ENCODE assay signal across 27 mouse cellular contexts in the genomic region with DNA sequence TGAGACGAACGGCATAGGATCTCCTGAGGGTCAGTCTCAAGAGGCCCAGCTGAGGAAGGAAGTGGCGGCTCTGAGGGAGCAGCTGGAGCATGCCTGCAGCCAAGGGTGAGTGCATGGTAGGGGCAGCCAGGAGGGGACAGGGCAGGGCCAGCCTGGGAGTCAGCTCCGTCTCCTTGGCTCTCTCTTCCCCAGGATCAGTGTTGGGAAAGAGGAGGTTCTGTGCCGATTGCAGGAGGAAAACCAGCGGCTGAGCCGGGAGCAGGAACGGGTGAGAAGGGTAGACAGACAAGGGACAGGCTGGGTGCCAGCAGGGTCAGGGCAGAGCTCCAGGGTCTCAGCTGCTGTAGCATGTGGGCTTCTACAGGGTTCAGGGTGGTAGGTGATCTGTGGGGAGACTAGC. TPM values are rescaled to one million over a fixed set of nuclear protein-coding genes. Genes with fewer than 3 reads are reported as not detected.
DNase-seq lines count a peak whose midpoint lies in the region; ATAC-seq lines count a peak whose summit lies in the region.
"Had no signal": no experiment of that assay in that cellular context is flagged by ENCODE, and none has a peak within 500 bp of the region (broad histone marks: within the 10 kb centered on the region; RNA-seq: fewer than 3 reads in every experiment).

No protein-coding gene starts in this region.

- WGBS in limb, embryonic 12.5 days: 79% methylated on average over 8 of the region's 8 CpGs
- WGBS in limb, embryonic 10.5 days: 83% methylated on average over 8 of the region's 8 CpGs
- 77% methylated on average over 8 of the region's 8 CpGs for WGBS in limb, embryonic 13.5 days
- WGBS in intestine, embryonic 16.5 days: 78% methylated on average over 8 of the region's 8 CpGs

- no peaks in the 10 kb centered on the region for H3K27me3 ChIP-seq in limb, embryonic 12.5 days
- no peaks in the 10 kb centered on the region for H3K27me3 ChIP-seq in limb, embryonic 10.5 days (ENCODE audit: low read depth, poor library complexity, severe bottlenecking)
- H3K27me3 ChIP-seq in limb, embryonic 13.5 days: no peaks in the 10 kb centered on the region
- H3K27me3 ChIP-seq in intestine, embryonic 16.5 days (replicated peaks; ENCODE audit: control insufficient read depth, insufficient read depth, low read length): no peaks in the 10 kb centered on the region
- H3K27me3 ChIP-seq: embryonic facial prominence, embryonic 13.5 days; forebrain, embryonic 15.5 days; heart, embryonic 12.5 days; hindbrain, embryonic 13.5 days; midbrain, embryonic 15.5 days; Patski had no signal

- no peak overlapping the region for H3K4me2 ChIP-seq in limb, embryonic 12.5 days
- H3K4me2 ChIP-seq in limb, embryonic 13.5 days (replicated peaks): no peak overlapping the region
- no peak overlapping the region for H3K4me2 ChIP-seq in intestine, embryonic 16.5 days (ENCODE audit: low read depth, low read length)
- H3K4me2 ChIP-seq: embryonic facial prominence, embryonic 13.5 days; forebrain, embryonic 15.5 days; heart, embryonic 12.5 days; hindbrain, embryonic 13.5 days; liver, embryonic 11.5 days; midbrain, embryonic 15.5 days had no signal

- ATAC-seq in limb, embryonic 12.5 days (ENCODE audit: insufficient number of reproducible peaks, insufficient read depth, low FRiP score, low TSS enrichment, low read depth): no peak
- no peak for ATAC-seq in limb, embryonic 13.5 days (ENCODE audit: low FRiP score, low read depth)
- no peak for ATAC-seq in intestine, embryonic 16.5 days
- ATAC-seq: forebrain, embryonic 15.5 days; intestine, postnatal 0 days; midbrain, embryonic 15.5 days; Patski had no signal

- H3K27ac ChIP-seq in limb, embryonic 12.5 days: no peak overlapping the region
- H3K27ac ChIP-seq in limb, embryonic 10.5 days: no peak overlapping the region
- H3K27ac ChIP-seq in limb, embryonic 13.5 days: no peak overlapping the region
- H3K27ac ChIP-seq in intestine, embryonic 16.5 days (ENCODE audit: low read length): no peak overlapping the region
- H3K27ac ChIP-seq: embryonic facial prominence, embryonic 13.5 days; forebrain, embryonic 10.5 days; forebrain, embryonic 15.5 days; hindbrain, embryonic 13.5 days; midbrain, embryonic 10.5 days; midbrain, embryonic 15.5 days had no signal

- no peaks in the 10 kb centered on the region for H3K9me3 ChIP-seq in limb, embryonic 12.5 days
- no peaks in the 10 kb centered on the region for H3K9me3 ChIP-seq in limb, embryonic 10.5 days (replicated peaks)
- no peaks in the 10 kb centered on the region for H3K9me3 ChIP-seq in limb, embryonic 13.5 days
- H3K9me3 ChIP-seq in intestine, embryonic 16.5 days (ENCODE audit: control insufficient read depth, low read length): no peaks in the 10 kb centered on the region
- H3K9me3 ChIP-seq: embryonic facial prominence, embryonic 13.5 days; forebrain, embryonic 10.5 days; forebrain, embryonic 15.5 days; heart, embryonic 12.5 days; hindbrain, embryonic 13.5 days; midbrain, embryonic 10.5 days; midbrain, embryonic 15.5 days had no signal

- DNase-seq in cerebellum, adult 9-10 months: peak; percentile 49
- no peak for DNase-seq in cerebellum, adult 8-10 months
- no peak for DNase-seq in limb, embryonic 10.5 days (ENCODE audit: low spot score)
- DNase-seq in lung, postnatal 10 days: peak; percentile 82
- no peak for DNase-seq in kidney, postnatal 4 days
- DNase-seq: adrenal gland, postnatal 10 days; embryo, embryonic 11 days; gastrocnemius, postnatal 36 days; heart, postnatal 4 days; kidney, postnatal 14 days; right cerebral cortex, adult 18-20 months; spleen, adult 18-20 months; thymus, adult 18-20 months; thymus, postnatal 25 days had no signal

- H3K36me3 ChIP-seq in limb, embryonic 12.5 days: peaks cover 90% of the 10 kb centered on the region
- H3K36me3 ChIP-seq in limb, embryonic 10.5 days: peaks cover 68% of the 10 kb centered on the region
- peaks cover 95% of the 10 kb centered on the region for H3K36me3 ChIP-seq in limb, embryonic 13.5 days
- peaks cover 44% of the 10 kb centered on the region for H3K36me3 ChIP-seq in intestine, embryonic 16.5 days (ENCODE audit: control insufficient read depth, insufficient read depth, low read length)
- H3K36me3 ChIP-seq: forebrain, embryonic 15.5 days; midbrain, embryonic 15.5 days had no signal

- no peak overlapping the region for H3K4me3 ChIP-seq in limb, embryonic 12.5 days (replicated peaks)
- H3K4me3 ChIP-seq in limb, embryonic 10.5 days: no peak overlapping the region
- H3K4me3 ChIP-seq in limb, embryonic 13.5 days: no peak overlapping the region
- H3K4me3 ChIP-seq in intestine, embryonic 16.5 days (ENCODE audit: low read length): no peak overlapping the region
- H3K4me3 ChIP-seq: embryonic facial prominence, embryonic 13.5 days; forebrain, embryonic 10.5 days; forebrain, embryonic 15.5 days; heart, embryonic 12.5 days; hindbrain, embryonic 13.5 days; midbrain, embryonic 10.5 days; midbrain, embryonic 15.5 days had no signal

- 0 out of 2 replicates have a peak overlapping the region, but pooled peaks have one; percentile 31 for H3K9ac ChIP-seq in limb, embryonic 12.5 days (replicated peaks)
- H3K9ac ChIP-seq in limb, embryonic 13.5 days: 0 out of 2 replicates have a peak overlapping the region, but pooled peaks have one; percentile 13
- H3K9ac ChIP-seq in intestine, embryonic 16.5 days (ENCODE audit: low read depth, low read length): no peak overlapping the region
- H3K9ac ChIP-seq: forebrain, embryonic 15.5 days; heart, embryonic 12.5 days; hindbrain, embryonic 13.5 days; midbrain, embryonic 15.5 days had no signal

- H3K4me1 ChIP-seq in limb, embryonic 12.5 days (replicated peaks): no peaks in the 10 kb centered on the region
- H3K4me1 ChIP-seq in limb, embryonic 10.5 days: no peaks in the 10 kb centered on the region
- no peaks in the 10 kb centered on the region for H3K4me1 ChIP-seq in limb, embryonic 13.5 days
- no peaks in the 10 kb centered on the region for H3K4me1 ChIP-seq in intestine, embryonic 16.5 days (ENCODE audit: control insufficient read depth, insufficient read depth, low read length)
- H3K4me1 ChIP-seq: embryonic facial prominence, embryonic 13.5 days; forebrain, embryonic 15.5 days; hindbrain, embryonic 13.5 days; midbrain, embryonic 15.5 days had no signal

RNA-seq across cellular contexts. Expression of a gene that starts 8.3 kb away (rescaled TPM):
- polyA plus RNA-seq in limb, embryonic 12.5 days (2016; fragmentation: Nextera tagmentation; extraction: Ambion mirVana): 0.69 and 0.96 TPM in 2 replicates
- polyA plus RNA-seq in limb, embryonic 10.5 days (2016; fragmentation: Nextera tagmentation; extraction: Ambion mirVana): 0.15 and 0.38 TPM in 2 replicates
- polyA plus RNA-seq in limb, embryonic 13.5 days (2015; fragmentation: Nextera tagmentation; extraction: Ambion mirVana): 0.52 and 0.70 TPM in 2 replicates
- 1.2 and 1.5 TPM in 2 replicates for polyA plus RNA-seq in intestine, embryonic 16.5 days (2015; fragmentation: Nextera tagmentation; extraction: Ambion mirVana)

RNA-seq across cellular contexts. Expression of a gene that starts 20.3 kb away (rescaled TPM):
- 103 and 107 TPM in 2 replicates for polyA plus RNA-seq in limb, embryonic 12.5 days (2016; fragmentation: Nextera tagmentation; extraction: Ambion mirVana)
- polyA plus RNA-seq in limb, embryonic 10.5 days (2016; fragmentation: Nextera tagmentation; extraction: Ambion mirVana): 118 and 120 TPM in 2 replicates
- 88.7 and 97.6 TPM in 2 replicates for polyA plus RNA-seq in limb, embryonic 13.5 days (2015; fragmentation: Nextera tagmentation; extraction: Ambion mirVana)
- polyA plus RNA-seq in intestine, embryonic 16.5 days (2015; fragmentation: Nextera tagmentation; extraction: Ambion mirVana): 61.3 and 61.4 TPM in 2 replicates

RNA-seq across cellular contexts. Expression of a gene that starts 26.4 kb away (rescaled TPM):
- 13.5 and 13.6 TPM in 2 replicates for polyA plus RNA-seq in limb, embryonic 12.5 days (2016; fragmentation: Nextera tagmentation; extraction: Ambion mirVana)
- 10.4 and 15.2 TPM in 2 replicates for polyA plus RNA-seq in limb, embryonic 10.5 days (2016; fragmentation: Nextera tagmentation; extraction: Ambion mirVana)
- polyA plus RNA-seq in limb, embryonic 13.5 days (2015; fragmentation: Nextera tagmentation; extraction: Ambion mirVana): 11.8 and 15.5 TPM in 2 replicates
- polyA plus RNA-seq in intestine, embryonic 16.5 days (2015; fragmentation: Nextera tagmentation; extraction: Ambion mirVana): 7.9 and 10.0 TPM in 2 replicates

RNA-seq across cellular contexts. Expression of a gene that starts 38.0 kb away (rescaled TPM):
- polyA plus RNA-seq in limb, embryonic 12.5 days (2016; fragmentation: Nextera tagmentation; extraction: Ambion mirVana): 71.5 and 71.6 TPM in 2 replicates
- polyA plus RNA-seq in limb, embryonic 10.5 days (2016; fragmentation: Nextera tagmentation; extraction: Ambion mirVana): 72.5 and 74.9 TPM in 2 replicates
- polyA plus RNA-seq in limb, embryonic 13.5 days (2015; fragmentation: Nextera tagmentation; extraction: Ambion mirVana): 73.1 and 82.9 TPM in 2 replicates
- 135 and 158 TPM in 2 replicates for polyA plus RNA-seq in intestine, embryonic 16.5 days (2015; fragmentation: Nextera tagmentation; extraction: Ambion mirVana)

RNA-seq across cellular contexts. Expression of a gene that starts 49.0 kb away (rescaled TPM):
- 164 and 171 TPM in 2 replicates for polyA plus RNA-seq in limb, embryonic 12.5 days (2016; fragmentation: Nextera tagmentation; extraction: Ambion mirVana)
- 193 and 206 TPM in 2 replicates for polyA plus RNA-seq in limb, embryonic 10.5 days (2016; fragmentation: Nextera tagmentation; extraction: Ambion mirVana)
- polyA plus RNA-seq in limb, embryonic 13.5 days (2015; fragmentation: Nextera tagmentation; extraction: Ambion mirVana): 130 and 148 TPM in 2 replicates
- 94.7 and 103 TPM in 2 replicates for polyA plus RNA-seq in intestine, embryonic 16.5 days (2015; fragmentation: Nextera tagmentation; extraction: Ambion mirVana)

Comparison
In these comparisons a context has a peak if more than half of its experiments do, and no peak if none do; other contexts are left out.
1. DNase-seq: peak in cerebellum, adult 9-10 months (single experiment) and lung, postnatal 10 days (single experiment); none in cerebellum, adult 8-10 months (single experiment), limb, embryonic 10.5 days (single experiment) and kidney, postnatal 4 days (0 of 2).